Mouse (Mus musculus): ENCODE results near the gene Gm9745. TPM values are rescaled to one million over a fixed set of nuclear protein-coding genes. Genes with fewer than 3 reads are reported as not detected.

The Gm9745 gene
- 0.08 TPM in 1 of 2 replicates, not detected in the other for polyA plus RNA-seq (2012; rRNA removed)

GRCm38 (mm10) chr13:8948131-8948530, at the start of gene Gm9745:
TSS of gene Gm9745 (minus strand) at chr13:8948231.

GRCm38 (mm10) chr13:8995990-8996786, 48.2 kb upstream of the Gm9745 start, which contains the start of gene Gtpbp4:
TSS of gene Gtpbp4 (minus strand) at chr13:8996083.

GRCm38 (mm10) chr13:8952563-8952962, 4.5 kb upstream of the Gm9745 start, which contains the start of gene Idi2:
TSS of gene Idi2 (plus strand) at chr13:8952863.

Other genes starting within 250 kb of the Gm9745 start
- 25.4 and 30.3 TPM in 2 replicates for gene Wdr37, start 76.3 kb downstream of the Gm9745 start, polyA plus RNA-seq (2012; rRNA removed)
- 73.9 and 86.9 TPM in 2 replicates for gene Idi1, start 62.7 kb downstream of the Gm9745 start, polyA plus RNA-seq (2012; rRNA removed)
- gene Idi2, start 4.6 kb upstream of the Gm9745 start, polyA plus RNA-seq (2012; rRNA removed) = not detected in 2 replicates
- 60.2 and 84.1 TPM in 2 replicates for gene Gtpbp4, start 47.9 kb upstream of the Gm9745 start, polyA plus RNA-seq (2012; rRNA removed)
- gene Larp4b, start 145.7 kb upstream of the Gm9745 start, polyA plus RNA-seq (2012; rRNA removed) = 29.8 and 31.8 TPM in 2 replicates